Mouse (Mus musculus) urinary bladder, postnatal 0 days (tissue): ENCODE measurements around the gene Fasn. TPM values are rescaled to one million over a fixed set of nuclear protein-coding genes. Genes with fewer than 3 reads are reported as not detected.

Experiments used
- polyA plus RNA-seq: library from polyadenylated mRNA; unstranded; fragments of >200 nt; fragmentation: Nextera tagmentation; extraction: Ambion mirVana; gene quantifications from 2 replicates; pipeline ENCODE4 v1.2.1, GENCODE M21; 2015

Gene Fasn
- 17.8 and 30.1 TPM in 2 replicates for polyA plus RNA-seq

GRCm38 (mm10) chr11:120823956-120824786 lies at the start of gene Fasn:
Gene Fasn (minus strand): TSS chr11:120824547.

DNA sequence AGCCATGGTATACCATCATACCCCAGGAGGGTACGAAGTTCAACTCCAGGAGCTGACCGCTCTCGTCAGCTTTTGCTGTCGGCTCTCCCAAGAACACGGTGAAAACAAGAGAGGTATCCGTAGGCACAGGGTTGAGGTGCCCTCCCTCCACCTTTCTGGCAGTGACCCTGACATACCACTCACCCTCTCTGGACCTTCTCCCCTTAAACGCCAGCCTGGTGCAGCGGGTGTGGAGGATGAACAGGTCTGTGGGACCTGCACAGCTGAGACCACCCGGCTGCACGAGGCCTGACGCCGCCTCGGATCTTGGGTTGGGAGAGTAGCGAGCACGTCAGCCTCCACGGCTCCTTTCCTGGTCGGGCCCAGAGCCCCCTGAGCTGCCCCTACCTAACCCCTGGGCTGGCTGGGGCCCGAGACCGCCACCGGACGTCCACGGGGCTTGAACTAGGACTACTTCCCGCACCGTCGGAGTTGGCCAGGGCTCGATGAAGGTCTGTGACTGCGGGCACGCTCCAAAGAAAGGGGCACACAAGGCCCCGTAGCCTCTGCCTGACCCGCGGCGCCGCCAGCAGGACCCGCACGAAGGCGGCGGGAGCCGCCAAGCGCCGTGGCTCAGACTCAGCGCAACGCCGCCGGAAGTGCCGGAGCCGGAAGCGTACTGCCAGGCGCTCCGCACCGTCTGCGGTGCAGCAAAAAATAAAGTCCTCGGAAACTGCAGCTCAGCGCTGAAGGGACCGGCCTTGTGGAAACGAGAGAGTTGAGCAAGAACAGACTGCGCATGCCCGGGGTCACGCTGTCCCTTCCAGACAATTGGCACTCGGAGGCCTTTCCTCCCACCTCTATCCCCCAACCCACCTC lies 28.4 kb downstream of the Fasn start, which contains the start of gene Dus1l:
Gene Dus1l (minus strand): TSS at position 648 of the 858 bp plus-strand sequence.

DNA sequence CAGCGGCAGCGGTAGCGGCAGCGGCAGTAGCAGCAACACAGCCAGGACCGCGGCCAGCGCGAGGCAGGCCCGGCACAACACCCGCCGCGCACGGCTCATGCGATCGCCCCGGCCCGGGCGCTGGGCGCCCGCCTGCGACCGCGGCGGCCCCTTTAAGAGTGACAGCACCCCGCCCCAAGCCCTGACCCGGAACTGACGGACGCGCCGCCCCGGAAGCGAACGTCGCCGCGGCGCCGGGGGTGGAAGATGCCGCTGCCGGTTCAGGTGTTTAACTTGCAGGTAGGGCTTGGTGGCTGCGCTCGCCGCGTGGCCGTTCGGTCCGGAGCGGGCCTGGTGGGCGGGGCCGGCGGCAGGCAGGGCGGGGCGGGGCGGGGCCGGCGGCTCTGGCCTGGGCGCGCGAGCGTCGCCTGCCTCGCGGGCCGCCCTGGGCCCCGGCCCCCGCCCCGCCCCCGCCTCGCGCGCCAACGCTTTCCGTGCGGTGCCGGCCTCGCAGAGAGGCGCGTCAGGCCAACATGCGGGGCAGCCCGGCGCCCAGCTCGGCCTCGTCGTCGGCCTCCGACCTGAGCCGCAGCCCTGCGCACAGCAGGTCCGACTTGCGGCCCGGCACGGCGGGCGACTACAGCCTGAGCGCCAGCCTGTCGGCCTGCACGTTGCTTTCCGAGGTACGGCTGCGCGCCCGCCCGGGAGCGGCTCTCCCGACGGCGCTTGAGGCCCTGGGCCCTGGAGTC lies 40.1 kb downstream of the Fasn start, which contains the start of the genes Rfng and Gps1:
Gene Rfng (minus strand): TSS at position 144 of the 728 bp plus-strand sequence.
Gene Gps1 (plus strand): TSS at position 209 of the 728 bp plus-strand sequence.

GRCm38 (mm10) chr11:120762672-120763041 lies 61.7 kb downstream of the Fasn start, which contains the start of gene Hmga1b:
Gene Hmga1b (plus strand): TSS chr11:120762794.

Other genes with a start within 250 kb of the Fasn start
- gene Arhgdia, start 242.9 kb downstream of the Fasn start, polyA plus RNA-seq: 458 and 475 TPM in 2 replicates
- gene Alyref, start 226.2 kb downstream of the Fasn start, polyA plus RNA-seq: 162 and 194 TPM in 2 replicates
- gene Anapc11, start 226.1 kb downstream of the Fasn start, polyA plus RNA-seq: 165 and 166 TPM in 2 replicates
- gene Npb, start 216.1 kb downstream of the Fasn start, polyA plus RNA-seq: 0.43 and 1.1 TPM in 2 replicates
- 72.3 and 111 TPM in 2 replicates for gene Pcyt2, start 206.6 kb downstream of the Fasn start, polyA plus RNA-seq
- gene Sirt7, start 199.3 kb downstream of the Fasn start, polyA plus RNA-seq: 24.9 and 25.5 TPM in 2 replicates
- gene Mafg, start 190.9 kb downstream of the Fasn start, polyA plus RNA-seq: 19.3 and 22.6 TPM in 2 replicates
- gene Pycr1, start 180.8 kb downstream of the Fasn start, polyA plus RNA-seq: 22.5 and 33.3 TPM in 2 replicates
- 0.28 TPM in 1 of 2 replicates, not detected in the other for gene Myadml2, start 176.4 kb downstream of the Fasn start, polyA plus RNA-seq
- 2.6 and 4.4 TPM in 2 replicates for gene Notum, start 163.4 kb downstream of the Fasn start, polyA plus RNA-seq
- gene Aspscr1, start 151.6 kb downstream of the Fasn start, polyA plus RNA-seq: 72.0 and 79.9 TPM in 2 replicates
- 94.9 and 105 TPM in 2 replicates for gene Cenpx, start 110.8 kb downstream of the Fasn start, polyA plus RNA-seq
- gene Lrrc45, start 110.6 kb downstream of the Fasn start, polyA plus RNA-seq: 21.2 and 22.0 TPM in 2 replicates
- gene Rac3, start 103.1 kb downstream of the Fasn start, polyA plus RNA-seq: 10.7 and 14.6 TPM in 2 replicates
- 31.5 and 35.7 TPM in 2 replicates for gene Dcxr, start 97.3 kb downstream of the Fasn start, polyA plus RNA-seq
- gene Cbr2, start 92.4 kb downstream of the Fasn start, polyA plus RNA-seq: 81.7 and 93.4 TPM in 2 replicates
- 1.5 and 2.2 TPM in 2 replicates for gene Hmga1b, start 61.8 kb downstream of the Fasn start, polyA plus RNA-seq
- gene Rfng, start 40.3 kb downstream of the Fasn start, polyA plus RNA-seq: 19.7 and 20.3 TPM in 2 replicates
- gene Gps1, start 40.3 kb downstream of the Fasn start, polyA plus RNA-seq: 118 and 123 TPM in 2 replicates
- 38.1 and 41.2 TPM in 2 replicates for gene Dus1l, start 28.1 kb downstream of the Fasn start, polyA plus RNA-seq
- 1.7 and 2.3 TPM in 2 replicates for gene Ccdc57, start 108.3 kb upstream of the Fasn start, polyA plus RNA-seq
- 109 and 117 TPM in 2 replicates for gene Slc16a3, start 123.9 kb upstream of the Fasn start, polyA plus RNA-seq
- gene Csnk1d, start 166.8 kb upstream of the Fasn start, polyA plus RNA-seq: 69.5 and 78.5 TPM in 2 replicates
- gene Cd7, start 214.9 kb upstream of the Fasn start, polyA plus RNA-seq: not detected in 2 replicates
- 0.11 TPM in 2 replicates for gene Sectm1b, start 239.0 kb upstream of the Fasn start, polyA plus RNA-seq